Mouse (Mus musculus) stomach, embryonic 14.5 days (tissue): ENCODE results near the gene Lhfpl2. TPM values are rescaled to one million over a fixed set of nuclear protein-coding genes. Genes with fewer than 3 reads are reported as not detected.

Experiments
- ATAC-seq: fragments of 200-750 bp; cut with Nextera tagmentation; 2 replicates; pipeline ENCODE4 v1.8.0; 2017; ENCODE audit warnings: low read depth, moderate TSS enrichment; ENCODE audit not compliant: insufficient number of reproducible peaks, insufficient read depth, low FRiP score
- H3K27ac ChIP-seq: fragments of 300-500 bp; sonication (generic); 2 replicates; pipeline ENCODE4 v1.5.1; 2014; ENCODE audit warnings: mild to moderate bottlenecking, low read length, moderate library complexity, mixed read lengths
- H3K27me3 ChIP-seq: fragments of 300-500 bp; sonication (generic); 2 replicates; pipeline ENCODE4 v1.6.1; 2014; ENCODE audit warnings: low read length, control low read depth, mixed read lengths; ENCODE audit not compliant: control insufficient read depth, insufficient read depth
- H3K36me3 ChIP-seq: fragments of 300-500 bp; sonication (generic); 2 replicates; pipeline ENCODE4 v1.6.1; 2014; ENCODE audit warnings: mild to moderate bottlenecking, control low read depth, low read length, moderate library complexity, mixed read lengths; ENCODE audit not compliant: control insufficient read depth, insufficient read depth
- H3K4me1 ChIP-seq: fragments of 300-500 bp; sonication (generic); 2 replicates; pipeline ENCODE4 v1.6.1; 2014; ENCODE audit warnings: low read length, control low read depth, mixed read lengths; ENCODE audit not compliant: control insufficient read depth, insufficient read depth
- H3K4me2 ChIP-seq: fragments of 300-500 bp; sonication (generic); replicated peaks from 2 replicates; pipeline ENCODE4 v1.6.1; 2014; ENCODE audit warnings: low read depth, low read length, control low read depth
- H3K4me3 ChIP-seq: fragments of 300-500 bp; sonication (generic); 2 replicates; pipeline ENCODE4 v1.5.1; 2014; ENCODE audit warnings: low read depth, low read length, control low read depth
- H3K9ac ChIP-seq: fragments of 300-500 bp; sonication (generic); replicated peaks from 2 replicates; pipeline ENCODE4 v1.6.1; 2014; ENCODE audit warnings: low read depth, mild to moderate bottlenecking, control low read depth, low read length, moderate library complexity, mixed read lengths
- H3K9me3 ChIP-seq: fragments of 300-500 bp; sonication (generic); 2 replicates; pipeline ENCODE4 v1.6.1; 2016; ENCODE audit warnings: low read depth, low read length, control low read depth; ENCODE audit not compliant: control insufficient read depth
- WGBS: fragments of 180-500 bp; shearing (Covaris S2); extraction: QIAGEN DNeasy Blood & Tissue Kit; methylation state at CpG from one replicate; pipeline ENCODE4 v1.1.7; 2014; 5-methylcytosine and 5-hydroxymethylcytosine counted together
- polyA plus RNA-seq: library from polyadenylated mRNA; unstranded; fragments of >200 nt; fragmentation: Nextera tagmentation; extraction: Ambion mirVana; gene quantifications from 2 replicates; pipeline ENCODE4 v1.2.1, GENCODE M21; 2014

Gene Lhfpl2
- polyA plus RNA-seq, 1 experiment from 2014 or later: 20.8 TPM

GRCm38 (mm10) chr13:94062349-94063111 is 4.9 kb downstream of the Lhfpl2 start:
- no peaks in the 10 kb centered on the region for H3K27me3 ChIP-seq
- peaks cover 15% of the 10 kb centered on the region; the same call in 1 of the 2 replicates for H3K4me1 ChIP-seq
- no peak overlapping the region for H3K27ac ChIP-seq
- no peak overlapping the region for H3K9ac ChIP-seq
- WGBS: 15% methylated on average over 21 of the region's 21 CpGs
- peak; percentile 51 for ATAC-seq
- H3K9me3 ChIP-seq: no peaks in the 10 kb centered on the region; the same call in 1 of the 2 replicates
- no peak overlapping the region for H3K4me3 ChIP-seq
- peak overlapping the region; percentile 18 for H3K4me2 ChIP-seq
- H3K36me3 ChIP-seq: no peaks in the 10 kb centered on the region

- Histone ChIP-seq H3K4me1 (peaks cover 15% of the 10 kb centered on the region; the same call in 1 of the 2 replicates), H3K27ac (no peak overlapping the region), H3K27me3 (no peaks in the 10 kb centered on the region), H3K4me3 (no peak overlapping the region), H3K36me3 (no peaks in the 10 kb centered on the region), H3K9me3 (no peaks in the 10 kb centered on the region; the same call in 1 of the 2 replicates), H3K4me2 (no peak overlapping the region), H3K9ac (no peak overlapping the region)
- no peak for ATAC-seq
- WGBS: 62% methylated on average over 8 of the region's 8 CpGs
Observed at GRCm38 (mm10) chr13:94063156-94063555, 5.6 kb downstream of the Lhfpl2 start.

GRCm38 (mm10) chr13:94064571-94064970 is 7.0 kb downstream of the Lhfpl2 start:
- WGBS: 44% methylated on average over 7 of the region's 7 CpGs
- no peak overlapping the region for H3K9ac ChIP-seq
- H3K27ac ChIP-seq: no peak overlapping the region
- no peak for ATAC-seq
- H3K4me1 ChIP-seq: peaks cover 11% of the 10 kb centered on the region; the same call in 1 of the 2 replicates
- H3K27me3 ChIP-seq: no peaks in the 10 kb centered on the region
- no peak overlapping the region for H3K4me2 ChIP-seq
- no peaks in the 10 kb centered on the region for H3K36me3 ChIP-seq
- no peak overlapping the region for H3K4me3 ChIP-seq
- H3K9me3 ChIP-seq: no peaks in the 10 kb centered on the region; the same call in 1 of the 2 replicates

- Histone ChIP-seq H3K27ac (no peak overlapping the region), H3K4me2 (no peak overlapping the region), H3K4me1 (peaks cover 11% of the 10 kb centered on the region; the same call in 1 of the 2 replicates), H3K9ac (no peak overlapping the region), H3K36me3 (no peaks in the 10 kb centered on the region), H3K9me3 (no peaks in the 10 kb centered on the region), H3K4me3 (no peak overlapping the region), H3K27me3 (no peaks in the 10 kb centered on the region)
- 49% methylated on average over 11 of the region's 11 CpGs for WGBS
- no peak for ATAC-seq
Observed at GRCm38 (mm10) chr13:94065276-94066050, 7.9 kb downstream of the Lhfpl2 start.

- Histone ChIP-seq H3K4me1 (peaks cover 11% of the 10 kb centered on the region; the same call in 1 of the 2 replicates), H3K27ac (no peak overlapping the region), H3K4me2 (no peak overlapping the region), H3K9ac (no peak overlapping the region), H3K36me3 (no peaks in the 10 kb centered on the region), H3K4me3 (no peak overlapping the region), H3K9me3 (no peaks in the 10 kb centered on the region), H3K27me3 (no peaks in the 10 kb centered on the region)
- peak; percentile 19; the same call in 1 of the 2 replicates for ATAC-seq
- WGBS: 83% methylated on average over 5 of the region's 5 CpGs
Observed at GRCm38 (mm10) chr13:94066626-94067275, 9.2 kb downstream of the Lhfpl2 start.

- H3K9ac ChIP-seq: no peak overlapping the region
Observed at GRCm38 (mm10) chr13:94068308-94068707, 10.7 kb downstream of the Lhfpl2 start.

GRCm38 (mm10) chr13:94069421-94070307 is 12.1 kb downstream of the Lhfpl2 start:
- no peak overlapping the region for H3K27ac ChIP-seq
- no peaks in the 10 kb centered on the region for H3K36me3 ChIP-seq
- WGBS: 72% methylated on average over 16 of the region's 16 CpGs
- H3K9me3 ChIP-seq: no peaks in the 10 kb centered on the region
- H3K9ac ChIP-seq: no peak overlapping the region
- peaks cover 4% of the 10 kb centered on the region; the same call in 1 of the 2 replicates for H3K4me1 ChIP-seq
- no peak overlapping the region for H3K4me2 ChIP-seq
- no peak overlapping the region for H3K4me3 ChIP-seq
- ATAC-seq: no peak
- no peaks in the 10 kb centered on the region for H3K27me3 ChIP-seq

More at GRCm38 (mm10) chr13:94068308-94068707, 10.7 kb downstream of the Lhfpl2 start:
- Histone ChIP-seq H3K4me2 (no peak overlapping the region), H3K36me3 (no peaks in the 10 kb centered on the region), H3K27ac (no peak overlapping the region), H3K4me3 (no peak overlapping the region), H3K9me3 (no peaks in the 10 kb centered on the region), H3K27me3 (no peaks in the 10 kb centered on the region), H3K4me1 (peaks cover 6% of the 10 kb centered on the region; the same call in 1 of the 2 replicates)
- ATAC-seq: no peak
- 95% methylated on average over 1 of the region's 1 CpGs for WGBS
